Mouse (Mus musculus): ENCODE data around the gene Mvp. TPM values are rescaled to one million over a fixed set of nuclear protein-coding genes. Genes with fewer than 3 reads are reported as not detected.

The Mvp gene
- total RNA-seq, 2 experiments from 2014 or later, result 7.2 to 8.3 TPM

GRCm38 (mm10) chr7:126961095-126961494 is 53.3 kb downstream of the Mvp start:
- no peak for DNase-seq (ENCODE audit: extremely low spot score in 1 of 2, low spot score in 2 of 2)
- Histone ChIP-seq H3K4me3 (no peak overlapping the region), H3K27ac (no peak overlapping the region)
- no peak for TF ChIP-seq CTCF (IDR thresholded peaks at IDR 0.05)
- intact Hi-C loops (cut with DNase I), result no loop called here

GRCm38 (mm10) chr7:126959780-126960179 is 54.6 kb downstream of the Mvp start:
- no peak for DNase-seq (ENCODE audit: extremely low spot score in 1 of 2, low spot score in 2 of 2)
- TF ChIP-seq CTCF (IDR thresholded peaks at IDR 0.05), result no peak
- intact Hi-C loops (cut with DNase I), result loop anchor here (10.0 kb wide), 1 partner anchor 135 kb away; no protein-coding TSS in a partner anchor
- Histone ChIP-seq H3K27ac (no peak overlapping the region), H3K4me3 (no peak overlapping the region)

- DNase-seq (ENCODE audit: extremely low spot score in 1 of 2, low spot score in 2 of 2), result no peak
- TF ChIP-seq CTCF (IDR thresholded peaks at IDR 0.05), result no peak
- no peak overlapping the region for H3K27ac ChIP-seq
- no peak overlapping the region for H3K4me3 ChIP-seq
- intact Hi-C loops (cut with DNase I), result loop anchor here (10.0 kb wide), 1 partner anchor 130 kb away; no protein-coding TSS in a partner anchor
These were observed 59.3 kb downstream of the Mvp start for GRCm38 (mm10) chr7:126955125-126955524.

GRCm38 (mm10) chr7:126952646-126953045 is 61.8 kb downstream of the Mvp start:
- intact Hi-C loops (cut with DNase I), result loop anchor here (10.0 kb wide), 1 partner anchor 128 kb away; no protein-coding TSS in a partner anchor
- peak overlapping the region; percentile 79 for H3K4me3 ChIP-seq
- no peak for TF ChIP-seq CTCF (IDR thresholded peaks at IDR 0.05)
- DNase-seq (ENCODE audit: extremely low spot score in 1 of 2, low spot score in 2 of 2), result no peak
- peak overlapping the region; percentile 93 for H3K27ac ChIP-seq

GRCm38 (mm10) chr7:126951741-126952140 is 62.7 kb downstream of the Mvp start:
- TF ChIP-seq CTCF (IDR thresholded peaks at IDR 0.05), result no peak
- H3K4me3 ChIP-seq, result peak overlapping the region; percentile 79
- peak overlapping the region; percentile 93 for H3K27ac ChIP-seq
- intact Hi-C loops (cut with DNase I), result loop anchor here (2.0 to 10.0 kb wide), 2 partner anchors 75 to 127 kb away; partner anchors contain the start of gene Maz
- DNase-seq (ENCODE audit: extremely low spot score in 1 of 2, low spot score in 2 of 2), result no peak

GRCm38 (mm10) chr7:126950647-126951615 is 63.5 kb downstream of the Mvp start:
- TF ChIP-seq CTCF (IDR thresholded peaks at IDR 0.05), result no peak
- peak in 1 of 2 experiments; percentile 41 for DNase-seq (ENCODE audit: extremely low spot score in 1 of 2, low spot score in 2 of 2)
- peak overlapping the region; percentile 79 for H3K4me3 ChIP-seq
- H3K27ac ChIP-seq, result peak overlapping the region; percentile 93
- intact Hi-C loops (cut with DNase I), result loop anchor here (2.0 to 10.0 kb wide), 2 partner anchors 76 to 126 kb away; partner anchors contain the start of gene Maz

GRCm38 (mm10) chr7:126949793-126950646 is 64.4 kb downstream of the Mvp start, which contains the start of gene Sez6l2:
Sez6l2 (plus strand) TSS chr7:126950563.
- peak; percentile 82 to 83 for DNase-seq (ENCODE audit: extremely low spot score in 1 of 2, low spot score in 2 of 2)
- intact Hi-C loops (cut with DNase I), result loop anchor here (2.0 to 10.0 kb wide), 4 partner anchors 65 to 152 kb away; partner anchors contain the start of genes Maz and Taok2
- peak within 1 kb of the TSS; percentile 93 for H3K27ac ChIP-seq
- peak within 1 kb of the TSS; percentile 79 for H3K4me3 ChIP-seq
- TF ChIP-seq CTCF (IDR thresholded peaks at IDR 0.05), result no peak

- peak; percentile 72 to 73 for DNase-seq (ENCODE audit: extremely low spot score in 1 of 2, low spot score in 2 of 2)
- intact Hi-C loops (cut with DNase I), result loop anchor here (2.0 to 5.0 kb wide), 2 partner anchors 65 to 153 kb away; partner anchors contain the start of gene Taok2
- peak within 1 kb of the TSS; percentile 79 for H3K4me3 ChIP-seq
- no peak for TF ChIP-seq CTCF (IDR thresholded peaks at IDR 0.05)
- peak within 1 kb of the TSS; percentile 93 for H3K27ac ChIP-seq
These were observed 65.0 kb downstream of the Mvp start, which contains the start of gene Asphd1 for GRCm38 (mm10) chr7:126949403-126949792. Asphd1 (minus strand) TSS chr7:126949582.

- no peak for DNase-seq (ENCODE audit: extremely low spot score in 1 of 2, low spot score in 2 of 2)
These were observed 65.8 kb downstream of the Mvp start for GRCm38 (mm10) chr7:126948626-126949025.

GRCm38 (mm10) chr7:126946530-126946929 is 67.9 kb downstream of the Mvp start:
- intact Hi-C loops (cut with DNase I), result loop anchor here (5.0 kb wide), 1 partner anchor 156 kb away; no protein-coding TSS in a partner anchor
- Histone ChIP-seq H3K27ac (0 out of 2 replicates have a peak overlapping the region, but pooled peaks have one; percentile 5), H3K4me3 (no peak overlapping the region)
- no peak for DNase-seq (ENCODE audit: extremely low spot score in 1 of 2, low spot score in 2 of 2)
- peak; percentile 59 for TF ChIP-seq CTCF (IDR thresholded peaks at IDR 0.05)

More at GRCm38 (mm10) chr7:126948626-126949025, 65.8 kb downstream of the Mvp start:
- H3K4me3 ChIP-seq, result peak overlapping the region; percentile 79
- intact Hi-C loops (cut with DNase I), result loop anchor here (2.0 to 5.0 kb wide), 2 partner anchors 64 to 154 kb away; partner anchors contain the start of gene Taok2
- H3K27ac ChIP-seq, result peak overlapping the region; percentile 93
- no peak for TF ChIP-seq CTCF (IDR thresholded peaks at IDR 0.05)

GRCm38 (mm10) chr7:126941801-126942200 is 72.6 kb downstream of the Mvp start:
- H3K27ac ChIP-seq, result peak overlapping the region; percentile 74
- intact Hi-C loops (cut with DNase I), result no loop called here
- TF ChIP-seq CTCF (IDR thresholded peaks at IDR 0.05), result no peak
- peak overlapping the region; percentile 21 for H3K4me3 ChIP-seq
- peak in 1 of 2 experiments; percentile 37 for DNase-seq (ENCODE audit: extremely low spot score in 1 of 2, low spot score in 2 of 2)
